Mouse (Mus musculus) stomach, embryonic 14.5 days (tissue): Measurements from ENCODE around the gene Spata16. TPM values are rescaled to one million over a fixed set of nuclear protein-coding genes. Genes with fewer than 3 reads are reported as not detected.

Experiments used
- ATAC-seq: fragments of 200-750 bp; cut with Nextera tagmentation; 2 replicates; pipeline ENCODE4 v1.8.0; 2017; ENCODE audit warnings: low read depth, moderate TSS enrichment; ENCODE audit not compliant: insufficient number of reproducible peaks, insufficient read depth, low FRiP score
- H3K27ac ChIP-seq: fragments of 300-500 bp; sonication (generic); 2 replicates; pipeline ENCODE4 v1.5.1; 2014; ENCODE audit warnings: mild to moderate bottlenecking, low read length, moderate library complexity, mixed read lengths
- H3K27me3 ChIP-seq: fragments of 300-500 bp; sonication (generic); 2 replicates; pipeline ENCODE4 v1.6.1; 2014; ENCODE audit warnings: low read length, control low read depth, mixed read lengths; ENCODE audit not compliant: control insufficient read depth, insufficient read depth
- H3K36me3 ChIP-seq: fragments of 300-500 bp; sonication (generic); 2 replicates; pipeline ENCODE4 v1.6.1; 2014; ENCODE audit warnings: mild to moderate bottlenecking, control low read depth, low read length, moderate library complexity, mixed read lengths; ENCODE audit not compliant: control insufficient read depth, insufficient read depth
- H3K4me1 ChIP-seq: fragments of 300-500 bp; sonication (generic); 2 replicates; pipeline ENCODE4 v1.6.1; 2014; ENCODE audit warnings: low read length, control low read depth, mixed read lengths; ENCODE audit not compliant: control insufficient read depth, insufficient read depth
- H3K4me2 ChIP-seq: fragments of 300-500 bp; sonication (generic); replicated peaks from 2 replicates; pipeline ENCODE4 v1.6.1; 2014; ENCODE audit warnings: low read depth, low read length, control low read depth
- H3K4me3 ChIP-seq: fragments of 300-500 bp; sonication (generic); 2 replicates; pipeline ENCODE4 v1.5.1; 2014; ENCODE audit warnings: low read depth, low read length, control low read depth
- H3K9ac ChIP-seq: fragments of 300-500 bp; sonication (generic); replicated peaks from 2 replicates; pipeline ENCODE4 v1.6.1; 2014; ENCODE audit warnings: low read depth, mild to moderate bottlenecking, control low read depth, low read length, moderate library complexity, mixed read lengths
- H3K9me3 ChIP-seq: fragments of 300-500 bp; sonication (generic); 2 replicates; pipeline ENCODE4 v1.6.1; 2016; ENCODE audit warnings: low read depth, low read length, control low read depth; ENCODE audit not compliant: control insufficient read depth
- WGBS: fragments of 180-500 bp; shearing (Covaris S2); extraction: QIAGEN DNeasy Blood & Tissue Kit; methylation state at CpG from one replicate; pipeline ENCODE4 v1.1.7; 2014; 5-methylcytosine and 5-hydroxymethylcytosine counted together
- polyA plus RNA-seq: library from polyadenylated mRNA; unstranded; fragments of >200 nt; fragmentation: Nextera tagmentation; extraction: Ambion mirVana; gene quantifications from 2 replicates; pipeline ENCODE4 v1.2.1, GENCODE M21; 2014

Gene Spata16
- polyA plus RNA-seq, 1 experiment from 2014 or later: not detected

DNA sequence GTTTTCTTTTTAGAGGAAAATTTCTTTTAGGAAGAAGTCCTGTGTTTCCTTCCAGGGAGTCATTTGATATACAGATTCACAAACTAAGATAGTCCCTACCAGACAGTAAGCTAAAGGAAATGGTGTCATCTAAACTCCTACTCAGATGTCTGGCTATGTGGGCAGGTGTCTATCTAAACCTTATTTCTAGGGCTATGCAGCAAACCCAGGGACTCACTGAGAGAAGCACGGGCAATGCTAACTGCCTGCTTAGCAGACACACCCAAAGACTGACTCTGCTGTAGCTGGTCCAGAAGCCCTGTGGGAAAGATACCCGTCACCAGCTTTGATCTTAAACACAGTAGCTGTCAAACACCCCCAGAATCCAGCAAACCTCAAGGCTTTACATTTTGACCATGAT lies 284.2 kb downstream of the Spata16 start:
- Histone ChIP-seq H3K9ac (no peak overlapping the region), H3K4me2 (no peak overlapping the region), H3K4me3 (no peak overlapping the region), H3K27ac (no peak overlapping the region), H3K36me3 (no peaks in the 10 kb centered on the region), H3K27me3 (no peaks in the 10 kb centered on the region), H3K9me3 (no peaks in the 10 kb centered on the region; the same call in 1 of the 2 replicates), H3K4me1 (no peaks in the 10 kb centered on the region)
- 86% methylated on average over 2 of the region's 2 CpGs for WGBS
- no peak for ATAC-seq

DNA sequence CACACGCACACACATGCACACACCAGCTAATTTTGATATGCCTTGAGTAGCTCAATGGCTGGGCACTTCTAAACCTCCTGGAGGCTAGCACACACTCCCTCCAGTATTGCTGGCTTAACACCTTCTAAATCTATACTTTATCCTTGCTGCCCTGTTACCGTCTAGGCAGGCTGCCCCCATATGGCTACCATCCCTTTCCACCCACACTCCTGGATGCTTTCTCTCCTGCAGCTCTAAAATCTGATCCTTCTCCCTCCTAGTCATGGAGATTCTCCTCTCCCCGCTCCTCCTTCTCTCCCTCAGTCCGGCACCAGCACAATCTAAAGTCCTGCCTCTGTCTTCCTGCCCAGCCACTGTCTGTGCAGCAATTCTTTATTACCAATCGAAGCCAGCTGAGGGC lies 286.0 kb downstream of the Spata16 start:
- no peaks in the 10 kb centered on the region for H3K36me3 ChIP-seq
- no peaks in the 10 kb centered on the region for H3K4me1 ChIP-seq
- H3K9ac ChIP-seq: no peak overlapping the region
- no peaks in the 10 kb centered on the region; the same call in 1 of the 2 replicates for H3K9me3 ChIP-seq
- no peak overlapping the region for H3K4me3 ChIP-seq
- H3K27me3 ChIP-seq: no peaks in the 10 kb centered on the region
- ATAC-seq: no peak
- H3K27ac ChIP-seq: no peak overlapping the region
- no peak overlapping the region for H3K4me2 ChIP-seq
- WGBS: 64% methylated on average over 5 of the region's 5 CpGs

DNA sequence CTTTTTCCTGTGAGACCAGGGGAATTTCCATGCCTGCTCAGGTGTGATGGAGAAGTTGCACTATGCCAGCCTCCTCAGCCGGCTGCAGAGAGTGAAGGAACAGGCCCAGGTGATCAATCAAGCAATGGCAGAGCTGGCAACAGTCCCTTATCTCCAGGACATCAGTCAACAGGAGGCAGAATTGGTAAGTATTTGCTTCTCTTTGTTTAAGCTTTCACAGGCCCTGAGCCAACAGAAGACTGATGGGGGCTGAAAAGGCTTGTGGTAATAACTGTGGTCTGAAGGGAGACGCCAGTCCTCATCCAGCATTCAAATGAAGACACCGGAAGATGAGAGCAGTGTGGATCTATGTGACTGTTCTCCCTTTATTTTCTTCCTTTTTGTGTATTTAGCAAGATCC lies 286.8 kb downstream of the Spata16 start:
- Histone ChIP-seq H3K4me3 (no peak overlapping the region), H3K4me2 (no peak overlapping the region), H3K4me1 (no peaks in the 10 kb centered on the region), H3K36me3 (no peaks in the 10 kb centered on the region), H3K9ac (no peak overlapping the region), H3K27me3 (no peaks in the 10 kb centered on the region), H3K27ac (no peak overlapping the region), H3K9me3 (no peaks in the 10 kb centered on the region; the same call in 1 of the 2 replicates)
- no peak for ATAC-seq
- WGBS: 13% methylated on average over 3 of the region's 3 CpGs

DNA sequence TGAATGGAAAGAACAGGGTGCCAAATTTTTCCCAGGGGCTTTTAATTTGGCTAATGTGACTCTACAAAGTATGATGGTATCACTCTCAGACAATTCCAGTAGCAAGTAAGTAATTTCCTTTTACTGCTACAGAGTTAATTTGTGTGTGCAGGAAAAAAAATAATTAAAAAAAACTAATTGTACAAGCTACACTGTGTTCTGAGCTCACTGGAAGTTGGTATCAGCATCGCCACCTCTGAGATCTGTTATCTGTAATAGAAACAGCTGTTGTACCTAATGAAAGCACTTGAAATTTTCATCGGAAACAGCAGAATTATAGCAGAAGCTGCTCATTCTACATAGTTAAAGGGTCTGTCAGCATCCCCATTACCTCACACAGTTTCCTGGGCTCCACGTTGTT lies 295.7 kb downstream of the Spata16 start:
- H3K9ac ChIP-seq: no peak overlapping the region
- H3K4me1 ChIP-seq: no peaks in the 10 kb centered on the region
- no peak for ATAC-seq
- H3K27me3 ChIP-seq: no peaks in the 10 kb centered on the region
- no peak overlapping the region for H3K4me3 ChIP-seq
- 84% methylated on average over 3 of the region's 3 CpGs for WGBS
- H3K9me3 ChIP-seq: no peaks in the 10 kb centered on the region
- no peak overlapping the region for H3K27ac ChIP-seq
- no peaks in the 10 kb centered on the region for H3K36me3 ChIP-seq
- no peak overlapping the region for H3K4me2 ChIP-seq

DNA sequence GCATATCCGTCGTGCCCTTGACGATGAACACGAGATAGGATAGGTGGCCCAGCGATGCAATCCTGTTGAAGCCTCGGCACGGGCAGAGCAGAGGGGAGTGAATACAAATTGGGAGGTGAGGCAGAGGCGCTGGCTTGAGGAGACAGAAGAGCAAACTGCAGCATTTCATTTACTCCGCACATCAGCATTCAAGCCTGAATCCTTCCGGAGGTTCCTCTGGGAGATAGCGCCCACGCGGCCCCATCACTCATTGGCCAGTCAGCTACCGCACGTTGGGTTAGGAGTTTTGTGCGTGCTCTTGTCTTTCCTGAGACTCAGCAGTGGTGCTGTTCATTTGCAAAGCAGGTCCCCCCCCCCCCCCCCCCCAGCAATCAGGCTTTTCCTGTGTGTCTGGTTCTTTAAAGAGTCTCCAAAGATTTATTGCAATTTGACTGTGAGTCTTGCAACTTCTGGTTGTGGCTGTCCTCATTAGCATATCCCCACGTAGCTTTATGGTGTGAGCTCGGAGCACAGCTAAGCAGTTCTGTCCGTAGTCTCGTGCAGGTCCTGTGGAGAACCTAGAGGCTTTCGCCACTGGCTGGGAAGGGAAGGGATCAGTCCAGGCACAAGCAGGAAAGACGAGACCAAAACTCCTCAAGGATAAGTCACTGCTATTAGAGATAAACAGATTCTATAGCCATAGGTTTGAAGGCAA lies 299.6 kb downstream of the Spata16 start:
- no peak overlapping the region for H3K4me2 ChIP-seq
- no peaks in the 10 kb centered on the region for H3K27me3 ChIP-seq
- H3K9ac ChIP-seq: no peak overlapping the region
- H3K9me3 ChIP-seq: no peaks in the 10 kb centered on the region
- no peak overlapping the region for H3K27ac ChIP-seq
- no peaks in the 10 kb centered on the region for H3K36me3 ChIP-seq
- H3K4me1 ChIP-seq: no peaks in the 10 kb centered on the region
- no peak overlapping the region for H3K4me3 ChIP-seq
- ATAC-seq: no peak
- 63% methylated on average over 22 of the region's 22 CpGs for WGBS

DNA sequence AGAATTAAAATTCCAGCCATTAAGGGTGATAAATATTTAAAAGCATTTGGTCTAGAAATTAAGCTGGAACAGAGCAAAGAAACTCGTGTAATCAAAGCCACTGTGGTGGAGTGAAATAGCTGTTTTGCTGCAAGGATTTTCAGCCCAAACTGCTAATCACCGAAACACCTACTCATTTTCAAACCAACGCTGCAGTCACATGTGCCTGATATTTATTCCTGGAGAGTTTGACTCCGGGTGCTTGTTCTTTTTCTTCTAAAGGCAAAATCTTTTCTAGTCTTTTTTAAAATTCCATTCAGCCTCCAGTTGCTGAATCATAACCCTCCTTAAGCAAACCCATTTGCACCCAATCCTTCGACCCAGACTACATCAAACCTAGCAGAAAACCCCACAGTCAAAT lies 329.4 kb downstream of the Spata16 start:
- Histone ChIP-seq H3K27me3 (no peaks in the 10 kb centered on the region), H3K36me3 (no peaks in the 10 kb centered on the region), H3K4me2 (no peak overlapping the region), H3K9ac (no peak overlapping the region), H3K27ac (no peak overlapping the region), H3K4me3 (no peak overlapping the region), H3K9me3 (no peaks in the 10 kb centered on the region), H3K4me1 (no peaks in the 10 kb centered on the region)
- WGBS: 86% methylated on average over 5 of the region's 5 CpGs
- ATAC-seq: no peak

DNA sequence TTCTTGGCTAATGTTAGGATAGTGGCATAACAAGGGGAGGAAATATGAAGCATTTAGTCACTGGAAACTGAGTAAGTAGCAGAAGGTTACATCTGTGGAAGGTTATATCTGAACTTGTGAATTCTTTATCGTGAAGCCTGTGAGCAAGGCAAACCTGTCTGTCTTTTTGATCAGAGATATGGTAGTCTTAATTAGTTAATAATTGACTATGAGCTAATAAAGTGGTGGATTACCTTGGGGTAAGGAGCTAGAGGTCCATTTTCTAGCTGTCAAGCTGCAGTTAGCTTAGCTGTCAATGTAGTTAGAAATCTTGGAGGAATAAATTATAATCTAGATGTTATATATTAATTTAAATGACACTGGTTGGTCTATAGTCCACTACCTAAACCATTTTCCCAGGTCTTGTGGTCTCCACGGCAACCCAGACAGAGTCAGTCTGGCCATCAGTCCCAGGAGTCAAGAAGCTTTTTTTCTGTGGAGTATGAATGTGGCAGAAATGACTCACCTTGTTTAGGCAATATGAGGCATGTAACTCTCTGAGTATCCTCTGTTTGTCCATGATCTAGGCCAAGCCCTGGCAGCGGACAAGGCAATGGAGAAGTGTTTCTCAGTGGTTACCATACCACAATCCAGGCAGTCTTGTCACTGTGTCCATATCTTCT lies 331.6 kb downstream of the Spata16 start:
- H3K4me1 ChIP-seq: no peaks in the 10 kb centered on the region
- H3K27me3 ChIP-seq: no peaks in the 10 kb centered on the region
- peak; percentile 71 for ATAC-seq
- 68% methylated on average over 3 of the region's 3 CpGs for WGBS
- H3K27ac ChIP-seq: no peak overlapping the region
- H3K9me3 ChIP-seq: no peaks in the 10 kb centered on the region
- H3K4me3 ChIP-seq: no peak overlapping the region
- H3K36me3 ChIP-seq: no peaks in the 10 kb centered on the region
- no peak overlapping the region for H3K9ac ChIP-seq
- no peak overlapping the region for H3K4me2 ChIP-seq

DNA sequence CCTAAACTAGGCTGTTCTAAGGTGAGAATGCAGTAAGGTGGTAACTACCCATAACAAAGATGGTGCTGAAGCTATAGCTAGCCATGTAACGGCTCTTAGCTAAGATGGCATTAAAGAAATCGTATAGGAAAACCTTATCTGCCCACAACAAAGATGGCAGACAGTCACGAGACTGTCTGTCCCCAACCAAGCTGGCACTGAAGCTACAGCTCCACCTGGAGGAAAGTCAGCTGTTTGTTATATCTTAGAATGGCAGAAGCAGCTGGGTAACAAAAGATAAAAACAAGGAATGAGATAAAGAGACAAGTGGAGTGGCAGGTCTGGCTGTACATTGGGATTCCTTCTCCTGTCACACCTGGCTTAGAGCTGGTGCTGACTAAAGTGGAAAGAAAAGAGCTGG lies 333.1 kb downstream of the Spata16 start:
- no peaks in the 10 kb centered on the region for H3K36me3 ChIP-seq
- ATAC-seq: no peak
- no peaks in the 10 kb centered on the region for H3K9me3 ChIP-seq
- no peaks in the 10 kb centered on the region for H3K27me3 ChIP-seq
- H3K27ac ChIP-seq: no peak overlapping the region
- no peaks in the 10 kb centered on the region for H3K4me1 ChIP-seq
- no peak overlapping the region for H3K4me2 ChIP-seq
- no peak overlapping the region for H3K9ac ChIP-seq
- H3K4me3 ChIP-seq: no peak overlapping the region
- 85% methylated on average over 3 of the region's 3 CpGs for WGBS
